ENCODE assay signal across 7 mouse cellular contexts in the genomic region with DNA sequence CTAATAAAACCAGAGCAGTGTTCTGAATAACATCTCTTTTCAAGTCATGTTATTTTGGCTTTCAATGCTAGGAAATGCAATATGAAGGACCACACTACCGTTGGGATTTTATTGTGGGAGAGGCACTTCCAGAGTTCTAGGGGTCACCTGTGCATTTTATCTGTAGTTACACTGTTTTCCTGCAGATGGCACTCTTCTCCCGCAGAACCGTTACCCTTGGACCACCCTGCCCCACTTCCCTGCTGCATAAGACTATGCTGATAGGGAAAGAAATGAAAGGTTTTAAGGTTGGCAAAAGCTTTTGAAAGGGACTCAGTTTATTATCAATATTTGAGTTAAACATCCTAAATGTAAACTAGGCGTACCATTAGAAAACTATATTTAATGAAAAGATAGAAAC. TPM values are rescaled to one million over a fixed set of nuclear protein-coding genes. Genes with fewer than 3 reads are reported as not detected.
DNase-seq lines count a peak whose midpoint lies in the region; ATAC-seq lines count a peak whose summit lies in the region.

No protein-coding gene starts in this region.

- ATAC-seq in lung, embryonic 16.5 days (ENCODE audit: low read depth): peak; percentile 75
- peak; percentile 33; the same call in 1 of the 2 replicates for ATAC-seq in neutrophil, adult 5-6 weeks (ENCODE audit: extremely low read depth, insufficient number of reproducible peaks, low FRiP score, poor library complexity, severe bottlenecking)

- peak; percentile 46 for DNase-seq in ovary, postnatal 14 days (ENCODE audit: low spot score)
- no peak for DNase-seq in ovary, postnatal 10 days (ENCODE audit: low spot score)
- peak; percentile 73 for DNase-seq in ZHBTc4 (ENCODE audit: low read depth, low spot score)
- peak; percentile 70 for DNase-seq in embryo, embryonic 11 days
- DNase-seq in hindlimb bud, embryonic 11.5 days (ENCODE audit: extremely low spot score, low read depth, low spot score): peak; percentile 52

- H3K9ac ChIP-seq in lung, embryonic 16.5 days (ENCODE audit: low read length): no peak overlapping the region

- no peaks in the 10 kb centered on the region for H3K36me3 ChIP-seq in lung, embryonic 16.5 days (ENCODE audit: control insufficient read depth, insufficient read depth, low read length)

- 11% methylated on average over 4 of the region's 4 CpGs for WGBS in lung, embryonic 16.5 days

- no peak overlapping the region for H3K27ac ChIP-seq in lung, embryonic 16.5 days (ENCODE audit: low read length)

- no peak overlapping the region for H3K4me2 ChIP-seq in lung, embryonic 16.5 days (ENCODE audit: low read depth, low read length)

- no peaks in the 10 kb centered on the region for H3K9me3 ChIP-seq in lung, embryonic 16.5 days (ENCODE audit: control insufficient read depth, low read length)

- peaks cover 3% of the 10 kb centered on the region; the same call in 1 of the 2 replicates for H3K27me3 ChIP-seq in lung, embryonic 16.5 days (ENCODE audit: control insufficient read depth, insufficient read depth, low read depth, low read length)

- no peak overlapping the region for H3K4me3 ChIP-seq in lung, embryonic 16.5 days (ENCODE audit: low read length)

- H3K4me1 ChIP-seq in lung, embryonic 16.5 days (replicated peaks; ENCODE audit: control insufficient read depth, insufficient read depth, low read length): no peaks in the 10 kb centered on the region

RNA-seq across cellular contexts. Expression of gene Paqr3, which starts 14.6 kb away (rescaled TPM):
- polyA plus RNA-seq in lung, embryonic 16.5 days (2015; fragmentation: Nextera tagmentation; extraction: Ambion mirVana): 1.8 and 2.7 TPM in 2 replicates
- total RNA-seq in neutrophil, adult 5-6 weeks (2017): 3.2 and 5.0 TPM in 2 replicates
